35 mouse cellular contexts compared by ENCODE assay signal in the genomic region with DNA sequence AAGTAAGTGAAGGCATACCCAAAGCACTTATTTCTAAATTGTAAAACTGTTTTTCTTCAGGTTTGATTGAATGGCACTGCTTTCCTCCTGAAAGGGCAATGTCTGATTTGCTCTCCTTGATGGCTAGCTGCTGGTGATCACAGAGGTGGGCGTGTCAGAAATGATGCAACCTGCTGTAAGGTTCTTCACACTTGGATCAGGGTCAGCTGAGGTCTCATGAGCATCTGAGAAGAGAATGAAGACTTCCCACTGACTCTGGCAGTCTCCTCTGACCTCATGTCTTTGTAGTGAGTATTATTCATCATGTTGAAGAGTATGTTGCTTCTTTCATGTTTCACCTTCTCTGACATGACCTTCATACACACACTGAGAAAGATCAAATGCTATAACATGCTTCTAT. TPM values are rescaled to one million over a fixed set of nuclear protein-coding genes. Genes with fewer than 3 reads are reported as not detected.
A peak's percentile ranks its signal among the peaks of the same experiment; 100 is the strongest.
DNase-seq lines count a peak whose midpoint lies in the region; ATAC-seq and TF ChIP-seq lines count a peak whose summit lies in the region.
"Had no signal": no experiment of that assay in that cellular context is flagged by ENCODE, and none has a peak within 500 bp of the region (broad histone marks: within the 10 kb centered on the region; RNA-seq: fewer than 3 reads in every experiment).

No protein-coding gene starts in this region.

- TF ChIP-seq RAD21 in MEL (IDR thresholded peaks at IDR 0.05; ENCODE audit: low read depth, low read length), result no peak

- H3K9ac ChIP-seq in MEL (ENCODE audit: control insufficient read depth, low read depth, low read length, poor library complexity, severe bottlenecking), result no peak overlapping the region
- no peak overlapping the region for H3K9ac ChIP-seq in forebrain, embryonic 14.5 days (ENCODE audit: low read length)
- H3K9ac ChIP-seq: forebrain, embryonic 15.5 days; heart, embryonic 12.5 days; heart, embryonic 15.5 days; hindbrain, embryonic 13.5 days; intestine, embryonic 15.5 days had no signal

- no peaks in the 10 kb centered on the region for H3K27me3 ChIP-seq in heart, embryonic 10.5 days (ENCODE audit: insufficient read depth, poor library complexity, severe bottlenecking)
- H3K27me3 ChIP-seq in MEL (ENCODE audit: control insufficient read depth in 1 of 2, insufficient read depth in 2 of 2, low read length in 2 of 2), result no peaks in the 10 kb centered on the region
- H3K27me3 ChIP-seq in forebrain, embryonic 14.5 days (replicated peaks; ENCODE audit: control insufficient read depth, insufficient read depth, low read length), result no peaks in the 10 kb centered on the region
- H3K27me3 ChIP-seq: forebrain, embryonic 15.5 days; heart, embryonic 12.5 days; heart, embryonic 15.5 days; hindbrain, embryonic 13.5 days; intestine, embryonic 15.5 days had no signal

- no peaks in the 10 kb centered on the region for H3K9me3 ChIP-seq in heart, embryonic 10.5 days
- H3K9me3 ChIP-seq in MEL (replicated peaks; ENCODE audit: insufficient read depth, low read length), result no peaks in the 10 kb centered on the region
- H3K9me3 ChIP-seq in forebrain, embryonic 14.5 days (replicated peaks; ENCODE audit: control insufficient read depth, low read length), result no peaks in the 10 kb centered on the region
- H3K9me3 ChIP-seq: forebrain, embryonic 15.5 days; G1E; heart, embryonic 15.5 days; hindbrain, embryonic 13.5 days; intestine, embryonic 15.5 days had no signal

- H3K4me1 ChIP-seq in heart, embryonic 10.5 days, result no peaks in the 10 kb centered on the region
- H3K4me1 ChIP-seq in MEL (ENCODE audit: control insufficient read depth in 1 of 2, insufficient read depth in 2 of 2, low read length in 2 of 2), result 0 out of 4 replicates have a peak, but pooled peaks cover 0 to 2% of the 10 kb centered on the region in 2 experiments
- H3K4me1 ChIP-seq in forebrain, embryonic 14.5 days (ENCODE audit: control insufficient read depth, insufficient read depth, low read length), result no peaks in the 10 kb centered on the region
- H3K4me1 ChIP-seq: forebrain, embryonic 10.5 days; forebrain, embryonic 15.5 days; heart, embryonic 12.5 days; heart, embryonic 15.5 days; hindbrain, embryonic 10.5 days; hindbrain, embryonic 13.5 days; intestine, embryonic 15.5 days had no signal

- no peak overlapping the region for H3K27ac ChIP-seq in heart, embryonic 10.5 days
- H3K27ac ChIP-seq in MEL (ENCODE audit: control insufficient read depth, low read depth, low read length), result no peak overlapping the region; the same call in 1 of the 2 replicates
- H3K27ac ChIP-seq in forebrain, embryonic 14.5 days (ENCODE audit: low read depth, low read length), result no peak overlapping the region
- H3K27ac ChIP-seq: forebrain, embryonic 10.5 days; forebrain, embryonic 15.5 days; heart, embryonic 15.5 days; hindbrain, embryonic 10.5 days; hindbrain, embryonic 13.5 days; intestine, embryonic 15.5 days had no signal

- peak; percentile 61 for DNase-seq in heart, adult 11 months
- DNase-seq in heart, embryonic 10.5 days (ENCODE audit: low spot score), result no peak
- DNase-seq in MEL (ENCODE audit: low read depth, low spot score), result peak; percentile 24
- DNase-seq in brain, embryonic 14.5 days (ENCODE audit: low read depth), result peak; percentile 17
- no peak for DNase-seq in forebrain, embryonic 14.5 days (ENCODE audit: low spot score)
- DNase-seq in frontal cortex, postnatal 25 days (ENCODE audit: low spot score in 2 of 2), result no peak
- DNase-seq in ovary, postnatal 10 days (ENCODE audit: low spot score), result no peak
- DNase-seq in cerebellum, postnatal 4 days (ENCODE audit: low spot score in 2 of 2), result no peak
- DNase-seq: adrenal gland, postnatal 10 days; adrenal gland, postnatal 36 days; cerebellum, adult 11 months; cerebellum, adult 2 months; cerebellum, adult 9-11 months; cerebellum, postnatal 25 days; gastrocnemius, postnatal 10 days; gastrocnemius, postnatal 36 days; heart, postnatal 10 days; heart, postnatal 36 days; kidney, adult 11 months had no signal

- 48% methylated on average over 1 of the region's 1 CpGs for WGBS in heart, embryonic 10.5 days
- WGBS in forebrain, embryonic 14.5 days, result 70% methylated on average over 1 of the region's 1 CpGs

- no peaks in the 10 kb centered on the region for H3K36me3 ChIP-seq in heart, embryonic 10.5 days
- no peaks in the 10 kb centered on the region for H3K36me3 ChIP-seq in MEL (ENCODE audit: control insufficient read depth in 1 of 2, insufficient read depth in 2 of 2, low read length in 2 of 2)
- no peaks in the 10 kb centered on the region for H3K36me3 ChIP-seq in forebrain, embryonic 14.5 days (ENCODE audit: control insufficient read depth, insufficient read depth, low read length)
- H3K36me3 ChIP-seq: forebrain, embryonic 10.5 days; forebrain, embryonic 15.5 days; G1E; heart, embryonic 12.5 days; heart, embryonic 15.5 days; hindbrain, embryonic 10.5 days; hindbrain, embryonic 13.5 days; intestine, embryonic 15.5 days had no signal

- TF ChIP-seq CTCF in MEL (IDR thresholded peaks at IDR 0.05 in 2 of 3, conservative IDR thresholded peaks at IDR 0.05 in 1 of 3; ENCODE audit: control insufficient read depth in 1 of 3, insufficient read depth in 1 of 3, low read depth in 2 of 3, low read length in 3 of 3, poor library complexity in 1 of 3, severe bottlenecking in 1 of 3), result no peak
- TF ChIP-seq CTCF in brain, embryonic 14.5 days (IDR thresholded peaks at IDR 0.05; ENCODE audit: borderline replicate concordance, extremely low read depth, insufficient read depth, insufficient read length), result no peak

- no peak for TF ChIP-seq POLR2A in MEL (IDR thresholded peaks at IDR 0.05; ENCODE audit: control insufficient read depth in 1 of 2, insufficient read depth in 1 of 2, low read depth in 1 of 2, low read length in 2 of 2, poor library complexity in 1 of 2)
- no peak for TF ChIP-seq POLR2A in brain, embryonic 14.5 days (IDR thresholded peaks at IDR 0.05; ENCODE audit: borderline replicate concordance, extremely low read depth, insufficient read depth, insufficient read length, poor library complexity, severe bottlenecking)

- no peak for ATAC-seq in forebrain, embryonic 14.5 days
- ATAC-seq: forebrain, embryonic 15.5 days; hindbrain, embryonic 16.5 days; intestine, embryonic 15.5 days had no signal

- TF ChIP-seq EP300 in MEL (IDR thresholded peaks at IDR 0.05; ENCODE audit: low read depth in 1 of 2, low read length in 2 of 2), result no peak

- no peaks in the 10 kb centered on the region for H3K79me2 ChIP-seq in MEL (ENCODE audit: control insufficient read depth, insufficient read depth, low read length, poor library complexity)

- H3K4me3 ChIP-seq in heart, embryonic 10.5 days, result no peak overlapping the region
- no peak overlapping the region for H3K4me3 ChIP-seq in MEL (ENCODE audit: control insufficient read depth in 1 of 2, insufficient read depth in 1 of 2, low read depth in 2 of 2, low read length in 2 of 2)
- no peak overlapping the region for H3K4me3 ChIP-seq in forebrain, embryonic 14.5 days (ENCODE audit: low read depth, low read length)
- H3K4me3 ChIP-seq: forebrain, embryonic 10.5 days; forebrain, embryonic 15.5 days; heart, embryonic 12.5 days; heart, embryonic 15.5 days; hindbrain, embryonic 10.5 days; hindbrain, embryonic 13.5 days; intestine, embryonic 15.5 days had no signal

- H3K4me2 ChIP-seq in forebrain, embryonic 14.5 days (ENCODE audit: low read length), result no peak overlapping the region
- H3K4me2 ChIP-seq: forebrain, embryonic 15.5 days; heart, embryonic 12.5 days; heart, embryonic 15.5 days; hindbrain, embryonic 13.5 days; intestine, embryonic 15.5 days had no signal

TF ChIP-seq in MEL, 35 proteins besides CTCF, POLR2A, EP300 and RAD21:
- no peak for TF ChIP-seq GATA1 (IDR thresholded peaks at IDR 0.05; ENCODE audit: low read depth, low read length)
- no peak for TF ChIP-seq POLR2AphosphoS2 (IDR thresholded peaks at IDR 0.05; ENCODE audit: low read length)
- no peak for TF ChIP-seq ZKSCAN1 (IDR thresholded peaks at IDR 0.05; ENCODE audit: low read depth, low read length)
- TF ChIP-seq ZMIZ1 (IDR thresholded peaks at IDR 0.05; ENCODE audit: low read depth, low read length), result no peak
- no peak for TF ChIP-seq POLR2AphosphoS5 (IDR thresholded peaks at IDR 0.05; ENCODE audit: borderline replicate concordance, low read depth, low read length)
- no peak for TF ChIP-seq ZC3H11A (IDR thresholded peaks at IDR 0.05; ENCODE audit: low read depth, low read length)
- TF ChIP-seq MAFK (IDR thresholded peaks at IDR 0.05; ENCODE audit: borderline replicate concordance, low read depth, low read length), result no peak
- no peak for TF ChIP-seq USF1 (IDR thresholded peaks at IDR 0.05; ENCODE audit: low read depth, low read length)
TF ChIP-seq in MEL: peak in this region for 0.

RNA-seq across cellular contexts. Expression of gene G6pd2, which starts 44.4 kb away (rescaled TPM):
- polyA plus RNA-seq in heart, embryonic 10.5 days (2016; fragmentation: Nextera tagmentation; extraction: Ambion mirVana), result not detected in 2 replicates
- total RNA-seq in MEL (2012; rRNA removed), result not detected in 2 replicates
- not detected for polyA plus RNA-seq in MEL (2012; ENCODE audit: insufficient read depth in 1 of 2, insufficient read length in 2 of 2, low read depth in 1 of 2, low replicate concordance in 2 of 2, missing spikeins in 1 of 2)
- polyA plus RNA-seq in brain, embryonic 14.5 days (2012; rRNA removed), result not detected in 2 replicates
- not detected in 2 replicates for polyA plus RNA-seq in forebrain, embryonic 14.5 days (2014; fragmentation: Nextera tagmentation; extraction: Ambion mirVana)
- total RNA-seq: adrenal gland, adult 18-20 months; adrenal gland, postnatal 36 days; gastrocnemius, adult 18-20 months; gastrocnemius, postnatal 10 days; gastrocnemius, postnatal 36 days; granulocyte monocyte progenitor cell, adult 5-6 weeks; heart, adult 8-10 months; heart, postnatal 10 days; heart, postnatal 36 days had no signal
- polyA plus RNA-seq: cerebellum, adult 2 months; cortical plate, adult 2 months; embryonic facial prominence, embryonic 11.5 days; embryonic facial prominence, embryonic 14.5 days; forebrain, embryonic 10.5 days; forebrain, embryonic 15.5 days; G1E; heart, embryonic 12.5 days; heart, embryonic 15.5 days; hindbrain, embryonic 10.5 days; hindbrain, embryonic 13.5 days; intestine, embryonic 15.5 days had no signal

Comparison
In these comparisons a context has a peak if more than half of its experiments do, and no peak if none do; other contexts are left out.
1. DNase-seq: peak in heart, adult 11 months (single experiment), MEL (single experiment) and brain, embryonic 14.5 days (single experiment); none in heart, embryonic 10.5 days (single experiment), forebrain, embryonic 14.5 days (single experiment), frontal cortex, postnatal 25 days (0 of 2), ovary, postnatal 10 days (single experiment) and cerebellum, postnatal 4 days (0 of 2).